Mouse (Mus musculus) intestine, postnatal 0 days (tissue): ENCODE data around the gene Mob1a. TPM values are rescaled to one million over a fixed set of nuclear protein-coding genes. Genes with fewer than 3 reads are reported as not detected.

Experiments
- ATAC-seq: fragments of 200-750 bp; cut with Nextera tagmentation; 2 replicates; pipeline ENCODE4 v1.8.0; 2017; ENCODE audit warnings: mild to moderate bottlenecking, moderate TSS enrichment, moderate library complexity
- H3K27ac ChIP-seq: fragments of 300-500 bp; sonication (generic); 2 replicates; pipeline ENCODE4 v1.5.1; 2014; ENCODE audit warnings: mild to moderate bottlenecking, low read depth, low read length, moderate library complexity
- H3K27me3 ChIP-seq: fragments of 300-500 bp; sonication (generic); replicated peaks from 2 replicates; pipeline ENCODE4 v1.6.1; 2014; ENCODE audit warnings: low read length, mixed read lengths; ENCODE audit not compliant: control insufficient read depth, insufficient read depth
- H3K36me3 ChIP-seq: fragments of 300-500 bp; sonication (generic); 2 replicates; pipeline ENCODE4 v1.6.1; 2014; ENCODE audit warnings: mild to moderate bottlenecking, moderate library complexity; ENCODE audit not compliant: control insufficient read depth, insufficient read depth
- H3K4me1 ChIP-seq: fragments of 300-500 bp; sonication (generic); replicated peaks from 2 replicates; pipeline ENCODE4 v1.6.1; 2014; ENCODE audit warnings: antibody characterized with exemption, low read length, mixed read lengths; ENCODE audit not compliant: control insufficient read depth, insufficient read depth
- H3K4me2 ChIP-seq: fragments of 300-500 bp; sonication (generic); replicated peaks from 2 replicates; pipeline ENCODE4 v1.6.1; 2014; ENCODE audit warnings: low read depth, mild to moderate bottlenecking, moderate library complexity
- H3K4me3 ChIP-seq: fragments of 300-500 bp; sonication (generic); 2 replicates; pipeline ENCODE4 v1.5.1; 2014; ENCODE audit warnings: low read depth, low read length
- H3K9ac ChIP-seq: fragments of 300-500 bp; sonication (generic); 2 replicates; pipeline ENCODE4 v1.6.1; 2014; ENCODE audit warnings: mild to moderate bottlenecking, low read depth, low read length
- H3K9me3 ChIP-seq: fragments of 300-500 bp; sonication (generic); 2 replicates; pipeline ENCODE4 v1.6.1; 2016; ENCODE audit warnings: mixed run types; ENCODE audit not compliant: control insufficient read depth
- CTCF ChIP-seq: sonication (generic); IDR thresholded peaks from 2 replicates; pipeline ENCODE4 v1.5.1; 2016; ENCODE audit warnings: low read depth, mild to moderate bottlenecking, control low read depth, antibody characterized with exemption, moderate library complexity
- WGBS: fragments of 180-500 bp; shearing (Covaris S2); extraction: QIAGEN DNeasy Blood & Tissue Kit; methylation state at CpG from one replicate; pipeline ENCODE4 v1.1.7; 2014; 5-methylcytosine and 5-hydroxymethylcytosine counted together
- polyA plus RNA-seq: library from polyadenylated mRNA; unstranded; fragments of >200 nt; fragmentation: Nextera tagmentation; extraction: Ambion mirVana; gene quantifications from 2 replicates; pipeline ENCODE4 v1.2.1, GENCODE M21; 2015

Mob1a gene
- polyA plus RNA-seq, 1 experiment from 2014 or later, result 29.7 TPM

- Histone ChIP-seq H3K4me2 (peak overlapping the region; percentile 96), H3K4me3 (peak overlapping the region; percentile 79), H3K27ac (no peak overlapping the region), H3K9me3 (no peaks in the 10 kb centered on the region), H3K27me3 (no peaks in the 10 kb centered on the region), H3K4me1 (0 out of 2 replicates have a peak, but pooled peaks cover 2% of the 10 kb centered on the region), H3K9ac (peak overlapping the region; percentile 56), H3K36me3 (no peaks in the 10 kb centered on the region)
- peak; percentile 94 for ATAC-seq
- TF ChIP-seq CTCF, result peak; percentile 84
- under 1% methylated on average over 52 of the region's 52 CpGs for WGBS
Measured at GRCm38 (mm10) chr6:83317108-83317741, 8.6 kb upstream of the Mob1a start.

- H3K9me3 ChIP-seq, result no peaks in the 10 kb centered on the region
- no peaks in the 10 kb centered on the region for H3K27me3 ChIP-seq
- no peaks in the 10 kb centered on the region for H3K4me1 ChIP-seq
- ATAC-seq, result no peak
- TF ChIP-seq CTCF, result no peak
- no peak overlapping the region for H3K27ac ChIP-seq
- 64% methylated on average over 1 of the region's 1 CpGs for WGBS
- no peak overlapping the region for H3K9ac ChIP-seq
- H3K4me3 ChIP-seq, result no peak overlapping the region
- H3K36me3 ChIP-seq, result no peaks in the 10 kb centered on the region
- no peak overlapping the region for H3K4me2 ChIP-seq
Measured at GRCm38 (mm10) chr6:83321927-83322326, 3.9 kb upstream of the Mob1a start.

GRCm38 (mm10) chr6:83322794-83323193 is 3.0 kb upstream of the Mob1a start:
- no peak for TF ChIP-seq CTCF
- H3K27me3 ChIP-seq, result no peaks in the 10 kb centered on the region
- no peaks in the 10 kb centered on the region for H3K36me3 ChIP-seq
- H3K9me3 ChIP-seq, result no peaks in the 10 kb centered on the region
- H3K9ac ChIP-seq, result no peak overlapping the region
- 61% methylated on average over 2 of the region's 2 CpGs for WGBS
- no peak for ATAC-seq
- H3K27ac ChIP-seq, result no peak overlapping the region
- no peaks in the 10 kb centered on the region for H3K4me1 ChIP-seq
- no peak overlapping the region for H3K4me2 ChIP-seq
- no peak overlapping the region for H3K4me3 ChIP-seq

GRCm38 (mm10) chr6:83323652-83324419 is 2.0 kb upstream of the Mob1a start:
- no peak overlapping the region for H3K4me3 ChIP-seq
- H3K4me2 ChIP-seq, result no peak overlapping the region
- 59% methylated on average over 7 of the region's 8 CpGs for WGBS
- H3K9ac ChIP-seq, result no peak overlapping the region
- H3K36me3 ChIP-seq, result peaks cover 2% of the 10 kb centered on the region
- H3K27ac ChIP-seq, result no peak overlapping the region
- H3K9me3 ChIP-seq, result no peaks in the 10 kb centered on the region
- no peak for ATAC-seq
- H3K4me1 ChIP-seq, result no peaks in the 10 kb centered on the region
- H3K27me3 ChIP-seq, result no peaks in the 10 kb centered on the region
- TF ChIP-seq CTCF, result no peak

GRCm38 (mm10) chr6:83326394-83326736 is 549 bp downstream of the Mob1a start:
- H3K27ac ChIP-seq, result peak overlapping the region; percentile 93
- H3K9ac ChIP-seq, result peak overlapping the region; percentile 69
- WGBS, result 4% methylated on average over 6 of the region's 6 CpGs
- H3K27me3 ChIP-seq, result no peaks in the 10 kb centered on the region
- ATAC-seq, result no peak; the same call in 1 of the 2 replicates
- no peaks in the 10 kb centered on the region for H3K4me1 ChIP-seq
- peaks cover 18% of the 10 kb centered on the region for H3K36me3 ChIP-seq
- TF ChIP-seq CTCF, result no peak
- H3K9me3 ChIP-seq, result no peaks in the 10 kb centered on the region
- H3K4me3 ChIP-seq, result peak overlapping the region; percentile 60
- peak overlapping the region; percentile 62 for H3K4me2 ChIP-seq

GRCm38 (mm10) chr6:83326761-83327160 is 945 bp downstream of the Mob1a start:
- Histone ChIP-seq H3K4me1 (no peaks in the 10 kb centered on the region), H3K4me3 (peak overlapping the region; percentile 60), H3K27ac (no peak overlapping the region), H3K4me2 (peak overlapping the region; percentile 62), H3K9me3 (no peaks in the 10 kb centered on the region), H3K36me3 (peaks cover 21% of the 10 kb centered on the region), H3K9ac (peak overlapping the region; percentile 69), H3K27me3 (no peaks in the 10 kb centered on the region)
- ATAC-seq, result no peak
- WGBS, result 36% methylated on average over 6 of the region's 6 CpGs
- TF ChIP-seq CTCF, result no peak
